Mouse (Mus musculus): ENCODE results near the gene Ccdc174. TPM values are rescaled to one million over a fixed set of nuclear protein-coding genes. Genes with fewer than 3 reads are reported as not detected.

The Ccdc174 gene
- polyA plus RNA-seq, 1 experiment from 2014 or later = 30.6 TPM

Other genes with a start within 250 kb of the Ccdc174 start
- 45.0 and 49.7 TPM in 2 replicates for gene Slc6a6, start 194.0 kb upstream of the Ccdc174 start, polyA plus RNA-seq (2016; fragmentation: Nextera tagmentation; extraction: Ambion mirVana)
- 0.06 and 0.28 TPM in 2 replicates for gene Grip2, start 50.8 kb upstream of the Ccdc174 start, polyA plus RNA-seq (2016; fragmentation: Nextera tagmentation; extraction: Ambion mirVana)
- gene 4930590J08Rik, start 24.8 kb downstream of the Ccdc174 start, polyA plus RNA-seq (2016; fragmentation: Nextera tagmentation; extraction: Ambion mirVana) = 0.18 and 0.34 TPM in 2 replicates
- gene Fgd5, start 100.8 kb downstream of the Ccdc174 start, polyA plus RNA-seq (2016; fragmentation: Nextera tagmentation; extraction: Ambion mirVana) = 7.0 and 8.0 TPM in 2 replicates
- gene Nr2c2, start 213.3 kb downstream of the Ccdc174 start, polyA plus RNA-seq (2016; fragmentation: Nextera tagmentation; extraction: Ambion mirVana) = 19.2 and 20.3 TPM in 2 replicates